Mouse (Mus musculus) kidney, adult 2 months (tissue): ENCODE measurements at regions not wholly inside any gene's neighbourhood (a gene's known extent, or its start where the extent isn't known, plus 50 kb on each side); places are given as distances from the start of the nearest gene placed in this dataset.

ENCODE experiments used
- CTCF ChIP-seq: fragments of 200-500 bp; conservative IDR thresholded peaks from 2 replicates; pipeline ENCODE4 v1.5.1; 2011; ENCODE audit warnings: low read depth, mild to moderate bottlenecking, control low read depth, low read length, moderate library complexity, mixed read lengths; ENCODE audit not compliant: insufficient read depth, insufficient read length
- POLR2A ChIP-seq: fragments of 200-500 bp; IDR thresholded peaks from one replicate; pipeline ENCODE4 v1.6.1; 2011; ENCODE audit warnings: low read depth, low read length, control low read depth

GRCm38 (mm10) chr15:61544074-61544473, 621.3 kb upstream of the A1bg start:
- TF ChIP-seq POLR2A (no peak), CTCF (no peak)
